Mouse (Mus musculus) MEL (cell line): ENCODE measurements at regions not wholly inside any gene's neighbourhood (a gene's known extent, or its start where the extent isn't known, plus 50 kb on each side); places are given as distances from the start of the nearest gene placed in this dataset.

ENCODE experiments used
- BHLHE40 ChIP-seq: IDR thresholded peaks from 2 replicates; pipeline ENCODE4 v1.6.1; 2012; ENCODE audit warnings: low read depth, mild to moderate bottlenecking, inconsistent platforms, low read length, improper control_type of control experiment, borderline replicate concordance
- ELF1 ChIP-seq: IDR thresholded peaks from 2 replicates; pipeline ENCODE4 v1.6.1; 2014; ENCODE audit warnings: low read depth, mild to moderate bottlenecking, inconsistent platforms, low read length, improper control_type of control experiment, moderate library complexity
- KAT2A ChIP-seq: conservative IDR thresholded peaks from 2 replicates; pipeline ENCODE4 v1.6.1; 2012; ENCODE audit warnings: low read depth, low read length, improper control_type of control experiment, inconsistent platforms
- MAX ChIP-seq: IDR thresholded peaks from 2 replicates; pipeline ENCODE4 v1.6.1; 2011; ENCODE audit warnings: low read length, improper control_type of control experiment
- MYC ChIP-seq: IDR thresholded peaks from 2 replicates; pipeline ENCODE4 v1.6.1; 2011; ENCODE audit warnings: low read depth, mild to moderate bottlenecking, low read length, improper control_type of control experiment, moderate library complexity
- NRF1 ChIP-seq: IDR thresholded peaks from 2 replicates; pipeline ENCODE4 v1.6.1; 2014; ENCODE audit warnings: low read depth, mild to moderate bottlenecking, inconsistent platforms, low read length, improper control_type of control experiment, moderate library complexity; ENCODE audit not compliant: poor library complexity, insufficient read depth, severe bottlenecking
- POLR2A ChIP-seq, 2 experiments: IDR thresholded peaks; 2 replicates each; pipeline ENCODE4 v1.6.1; 2011 to 2012; ENCODE audit warnings: low read length in 2 of 2, mild to moderate bottlenecking in 2 of 2, control low read depth in 1 of 2, improper control_type of control experiment in 1 of 2, low read depth in 1 of 2, moderate library complexity in 1 of 2; ENCODE audit not compliant: control insufficient read depth in 1 of 2, insufficient read depth in 1 of 2, poor library complexity in 1 of 2
- TAL1 ChIP-seq: IDR thresholded peaks from 2 replicates; pipeline ENCODE4 v1.6.1; 2012; ENCODE audit warnings: mild to moderate bottlenecking, inconsistent platforms, low read length, moderate library complexity, mixed read lengths

- TF ChIP-seq BHLHE40 (no peak), NRF1 (no peak), ELF1 (no peak), KAT2A (no peak), TAL1 (no peak), MAX (no peak), MYC (no peak), POLR2A (IDR thresholded peaks at IDR 0.05; ENCODE audit: control insufficient read depth in 1 of 2, insufficient read depth in 1 of 2, low read depth in 1 of 2, low read length in 2 of 2, poor library complexity in 1 of 2) (no peak)
Measured at GRCm38 (mm10) chr1:47051109-47051508, 158.5 kb upstream of the Slc39a10 start.
